34 mouse cellular contexts compared by ENCODE assay signal in genomic region chr6:21166611-21167010, GRCm38 (mm10). TPM values are rescaled to one million over a fixed set of nuclear protein-coding genes. Genes with fewer than 3 reads are reported as not detected.
"Had no signal": no experiment of that assay in that cellular context is flagged by ENCODE, and none has a peak within 500 bp of the region (broad histone marks: within the 10 kb centered on the region; RNA-seq: fewer than 3 reads in every experiment).

No protein-coding gene starts in this region.

- DNase-seq: left cerebral cortex, postnatal 4 days; liver; liver, embryonic 13.5 days; liver, postnatal 0 days; lung, adult 18-20 months; lung, adult 2 months; lung, embryonic 14.5 days; lung, postnatal 10 days; lung, postnatal 14 days; lung, postnatal 36 days; lung, postnatal 4 days; midbrain, embryonic 14.5 days had no signal

- H3K4me1 ChIP-seq: limb, embryonic 10.5 days; limb, embryonic 12.5 days; limb, embryonic 13.5 days; limb, embryonic 15.5 days; liver, embryonic 12.5 days; liver, embryonic 13.5 days; liver, embryonic 15.5 days; lung, embryonic 15.5 days; megakaryocyte, embryonic 14.5 days; midbrain, embryonic 10.5 days; midbrain, embryonic 12.5 days; midbrain, embryonic 13.5 days; midbrain, embryonic 15.5 days; neural tube, embryonic 12.5 days had no signal

- H3K27me3 ChIP-seq: limb, embryonic 12.5 days; limb, embryonic 13.5 days; limb, embryonic 15.5 days; liver, embryonic 12.5 days; liver, embryonic 13.5 days; liver, embryonic 15.5 days; lung, embryonic 15.5 days; megakaryocyte, embryonic 14.5 days; midbrain, embryonic 12.5 days; midbrain, embryonic 13.5 days; midbrain, embryonic 15.5 days; neural tube, embryonic 12.5 days had no signal

- H3K9me3 ChIP-seq: limb, embryonic 10.5 days; limb, embryonic 12.5 days; limb, embryonic 13.5 days; limb, embryonic 15.5 days; liver, embryonic 12.5 days; liver, embryonic 13.5 days; liver, embryonic 15.5 days; lung, embryonic 15.5 days; megakaryocyte, embryonic 14.5 days; midbrain, embryonic 12.5 days; midbrain, embryonic 13.5 days; midbrain, embryonic 15.5 days; neural tube, embryonic 12.5 days had no signal

- H3K4me3 ChIP-seq: limb, embryonic 10.5 days; limb, embryonic 12.5 days; limb, embryonic 13.5 days; limb, embryonic 15.5 days; liver, embryonic 12.5 days; liver, embryonic 13.5 days; liver, embryonic 15.5 days; lung, embryonic 15.5 days; megakaryocyte, embryonic 14.5 days; midbrain, embryonic 10.5 days; midbrain, embryonic 12.5 days; midbrain, embryonic 13.5 days; midbrain, embryonic 15.5 days; myocyte; neural tube, embryonic 12.5 days had no signal

- H3K36me3 ChIP-seq: limb, embryonic 10.5 days; limb, embryonic 12.5 days; limb, embryonic 13.5 days; limb, embryonic 15.5 days; liver, embryonic 12.5 days; liver, embryonic 13.5 days; liver, embryonic 15.5 days; lung, embryonic 15.5 days; midbrain, embryonic 10.5 days; midbrain, embryonic 12.5 days; midbrain, embryonic 13.5 days; midbrain, embryonic 15.5 days; neural tube, embryonic 12.5 days had no signal

- H3K27ac ChIP-seq: limb, embryonic 10.5 days; limb, embryonic 12.5 days; limb, embryonic 13.5 days; limb, embryonic 15.5 days; liver, embryonic 12.5 days; liver, embryonic 13.5 days; liver, embryonic 14.5 days; liver, embryonic 15.5 days; lung, embryonic 15.5 days; macrophage; midbrain, embryonic 10.5 days; midbrain, embryonic 12.5 days; midbrain, embryonic 13.5 days; midbrain, embryonic 15.5 days; neural tube, embryonic 12.5 days had no signal

RNA-seq across cellular contexts. Expression of gene Kcnd2, which starts 48.7 kb away (rescaled TPM):
- total RNA-seq: megakaryocyte progenitor cell, adult 5-6 weeks; megakaryocyte, adult 5-6 weeks; megakaryocyte-erythroid progenitor cell, adult 5-6 weeks; monocyte, adult 5-6 weeks had no signal
- polyA plus RNA-seq: liver, adult 2 months; liver, embryonic 16.5 days; liver, postnatal 0 days; macrophage; myocyte had no signal
